Mouse (Mus musculus) thymus, adult 2 months (tissue): ENCODE measurements around the gene Mras.

Experiments used
- CTCF ChIP-seq: fragments of 200-500 bp; IDR thresholded peaks from 2 replicates; pipeline ENCODE4 v1.5.1; 2012; ENCODE audit warnings: mild to moderate bottlenecking, control low read depth, low read length, moderate library complexity, borderline replicate concordance; ENCODE audit not compliant: control insufficient read depth, poor library complexity, insufficient read depth; ENCODE audit errors: extremely low read depth
- POLR2A ChIP-seq: fragments of 200-500 bp; IDR thresholded peaks from 2 replicates; pipeline ENCODE4 v1.6.1; 2012; ENCODE audit warnings: mild to moderate bottlenecking, low read length, control low read depth, moderate library complexity; ENCODE audit not compliant: control insufficient read depth, poor library complexity, insufficient read depth; ENCODE audit errors: extremely low read depth

DNA sequence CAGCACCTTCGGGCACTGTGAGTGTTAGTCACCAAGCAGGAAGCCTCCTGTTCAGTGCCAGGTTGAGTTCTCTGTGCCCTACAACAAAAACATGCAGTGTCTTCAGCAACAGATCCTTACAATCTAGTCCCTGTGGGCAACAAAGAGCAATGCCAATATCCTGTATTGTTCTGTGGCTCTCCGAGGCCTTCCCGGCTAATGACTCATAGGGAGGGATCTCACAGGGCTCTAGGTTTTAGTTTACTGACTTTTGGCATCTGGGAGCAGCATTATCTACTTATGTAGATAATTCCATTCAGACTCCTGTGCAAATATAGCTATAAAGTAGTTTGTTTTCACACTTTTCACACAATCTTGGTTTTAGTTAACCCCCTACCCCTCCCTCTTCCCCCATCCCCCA, 71.3 kb downstream of the Mras start:
- TF ChIP-seq CTCF (no peak), POLR2A (no peak)
